Mouse (Mus musculus) MEL (cell line): ENCODE measurements around the gene Samd11. TPM values are rescaled to one million over a fixed set of nuclear protein-coding genes. Genes with fewer than 3 reads are reported as not detected.

ENCODE experiments used
- DNase-seq: peaks from one replicate; pipeline ENCODE4 v3.0.0; 2011; ENCODE audit warnings: low read depth, low spot score
- H3K27ac ChIP-seq: 2 replicates; pipeline ENCODE4 v1.5.1; 2012; ENCODE audit warnings: low read depth, mild to moderate bottlenecking, control low read depth, low read length, moderate library complexity; ENCODE audit not compliant: control insufficient read depth
- H3K27me3 ChIP-seq, 2 experiments: fragments of 150-350 bp in 1 of 2; sonication (generic) in 1 of 2; 2 replicates each; pipeline ENCODE4 v1.6.1; 2012; ENCODE audit warnings: low read length in 2 of 2, mild to moderate bottlenecking in 2 of 2, improper control_type of control experiment in 1 of 2, moderate library complexity in 1 of 2; ENCODE audit not compliant: insufficient read depth in 2 of 2, control insufficient read depth in 1 of 2
- H3K36me3 ChIP-seq, 2 experiments: 2 replicates each; pipeline ENCODE4 v1.6.1; 2012 to 2014; ENCODE audit warnings: low read length in 2 of 2, improper control_type of control experiment in 1 of 2, inconsistent platforms in 1 of 2, mild to moderate bottlenecking in 1 of 2; ENCODE audit not compliant: insufficient read depth in 2 of 2, control insufficient read depth in 1 of 2
- H3K4me1 ChIP-seq, 2 experiments: fragments of 150-350 bp in 1 of 2; sonication (generic) in 1 of 2; 2 replicates each; pipeline ENCODE4 v1.6.1; 2012; ENCODE audit warnings: low read length in 2 of 2, improper control_type of control experiment in 1 of 2, mild to moderate bottlenecking in 1 of 2; ENCODE audit not compliant: insufficient read depth in 2 of 2, control insufficient read depth in 1 of 2
- H3K4me3 ChIP-seq, 2 experiments: fragments of 150-350 bp in 1 of 2; sonication (generic) in 1 of 2; 2 replicates each; pipeline ENCODE4 v1.5.1; 2012; ENCODE audit warnings: low read depth in 2 of 2, low read length in 2 of 2, mild to moderate bottlenecking in 2 of 2, moderate library complexity in 2 of 2, control low read depth in 1 of 2, improper control_type of control experiment in 1 of 2; ENCODE audit not compliant: control insufficient read depth in 1 of 2, insufficient read depth in 1 of 2
- H3K79me2 ChIP-seq: 2 replicates; pipeline ENCODE4 v1.6.1; 2012; ENCODE audit warnings: mild to moderate bottlenecking, low read length, moderate library complexity; ENCODE audit not compliant: control insufficient read depth, poor library complexity, insufficient read depth
- H3K9ac ChIP-seq: 2 replicates; pipeline ENCODE4 v1.6.1; 2012; ENCODE audit warnings: low read depth, mild to moderate bottlenecking, control low read depth, low read length, moderate library complexity; ENCODE audit not compliant: control insufficient read depth, poor library complexity, severe bottlenecking
- H3K9me3 ChIP-seq: fragments of 150-350 bp; sonication (generic); replicated peaks from 2 replicates; pipeline ENCODE4 v1.6.1; 2012; ENCODE audit warnings: mild to moderate bottlenecking, low read length, improper control_type of control experiment, moderate library complexity; ENCODE audit not compliant: insufficient read depth
- BHLHE40 ChIP-seq: IDR thresholded peaks from 2 replicates; pipeline ENCODE4 v1.6.1; 2012; ENCODE audit warnings: low read depth, mild to moderate bottlenecking, inconsistent platforms, low read length, improper control_type of control experiment, borderline replicate concordance
- CHD1 ChIP-seq: IDR thresholded peaks from 2 replicates; pipeline ENCODE4 v1.6.1; 2012; ENCODE audit warnings: low read depth, mild to moderate bottlenecking, inconsistent platforms, low read length, improper control_type of control experiment
- ELF1 ChIP-seq: IDR thresholded peaks from 2 replicates; pipeline ENCODE4 v1.6.1; 2014; ENCODE audit warnings: low read depth, mild to moderate bottlenecking, inconsistent platforms, low read length, improper control_type of control experiment, moderate library complexity
- EP300 ChIP-seq, 2 experiments: IDR thresholded peaks; 2 replicates each; pipeline ENCODE4 v1.6.1; 2011; ENCODE audit warnings: improper control_type of control experiment in 2 of 2, low read length in 2 of 2, low read depth in 1 of 2, mild to moderate bottlenecking in 1 of 2
- ETS1 ChIP-seq: IDR thresholded peaks from 2 replicates; pipeline ENCODE4 v1.6.1; 2012; ENCODE audit warnings: low read depth, mild to moderate bottlenecking, inconsistent platforms, low read length, improper control_type of control experiment, moderate library complexity
- KAT2A ChIP-seq: conservative IDR thresholded peaks from 2 replicates; pipeline ENCODE4 v1.6.1; 2012; ENCODE audit warnings: low read depth, low read length, improper control_type of control experiment, inconsistent platforms
- MAX ChIP-seq: IDR thresholded peaks from 2 replicates; pipeline ENCODE4 v1.6.1; 2011; ENCODE audit warnings: low read length, improper control_type of control experiment
- MXI1 ChIP-seq: IDR thresholded peaks from 2 replicates; pipeline ENCODE4 v1.6.1; 2011; ENCODE audit warnings: mild to moderate bottlenecking, low read depth, low read length, improper control_type of control experiment
- MYB ChIP-seq: IDR thresholded peaks from 2 replicates; pipeline ENCODE4 v1.6.1; 2011; ENCODE audit warnings: mild to moderate bottlenecking, low read depth, low read length, improper control_type of control experiment
- MYC ChIP-seq: IDR thresholded peaks from 2 replicates; pipeline ENCODE4 v1.6.1; 2011; ENCODE audit warnings: low read depth, mild to moderate bottlenecking, low read length, improper control_type of control experiment, moderate library complexity
- POLR2A ChIP-seq, 2 experiments: IDR thresholded peaks; 2 replicates each; pipeline ENCODE4 v1.6.1; 2011 to 2012; ENCODE audit warnings: low read length in 2 of 2, mild to moderate bottlenecking in 2 of 2, control low read depth in 1 of 2, improper control_type of control experiment in 1 of 2, low read depth in 1 of 2, moderate library complexity in 1 of 2; ENCODE audit not compliant: control insufficient read depth in 1 of 2, insufficient read depth in 1 of 2, poor library complexity in 1 of 2
- RAD21 ChIP-seq: IDR thresholded peaks from 2 replicates; pipeline ENCODE4 v1.6.1; 2011; ENCODE audit warnings: mild to moderate bottlenecking, low read depth, low read length, improper control_type of control experiment
- RCOR1 ChIP-seq: IDR thresholded peaks from 2 replicates; pipeline ENCODE4 v1.6.1; 2012; ENCODE audit warnings: low read depth, mild to moderate bottlenecking, inconsistent platforms, low read length, improper control_type of control experiment
- SMC3 ChIP-seq: IDR thresholded peaks from 2 replicates; pipeline ENCODE4 v1.6.1; 2011; ENCODE audit warnings: low read depth, low read length, improper control_type of control experiment
- TAL1 ChIP-seq: IDR thresholded peaks from 2 replicates; pipeline ENCODE4 v1.6.1; 2012; ENCODE audit warnings: mild to moderate bottlenecking, inconsistent platforms, low read length, moderate library complexity, mixed read lengths
- UBTF ChIP-seq: IDR thresholded peaks from 2 replicates; pipeline ENCODE4 v1.6.1; 2012; ENCODE audit warnings: low read depth, mild to moderate bottlenecking, inconsistent platforms, low read length, improper control_type of control experiment, moderate library complexity, borderline replicate concordance; ENCODE audit not compliant: insufficient read depth
- USF1 ChIP-seq: IDR thresholded peaks from 2 replicates; pipeline ENCODE4 v1.6.1; 2014; ENCODE audit warnings: low read depth, mild to moderate bottlenecking, inconsistent platforms, low read length, improper control_type of control experiment, moderate library complexity
- USF2 ChIP-seq, 2 experiments: IDR thresholded peaks; 2 replicates each; pipeline ENCODE4 v1.6.1; 2011 to 2012; ENCODE audit warnings: improper control_type of control experiment in 2 of 2, low read length in 2 of 2, borderline replicate concordance in 1 of 2, inconsistent platforms in 1 of 2, low read depth in 1 of 2, mild to moderate bottlenecking in 1 of 2; ENCODE audit not compliant: insufficient read depth in 1 of 2
- ZC3H11A ChIP-seq: IDR thresholded peaks from 2 replicates; pipeline ENCODE4 v1.6.1; 2012; ENCODE audit warnings: low read depth, mild to moderate bottlenecking, inconsistent platforms, low read length, improper control_type of control experiment
- ZMIZ1 ChIP-seq: IDR thresholded peaks from 2 replicates; pipeline ENCODE4 v1.6.1; 2012; ENCODE audit warnings: low read depth, mild to moderate bottlenecking, inconsistent platforms, low read length, improper control_type of control experiment, moderate library complexity
- ZNF384 ChIP-seq: IDR thresholded peaks from 2 replicates; pipeline ENCODE4 v1.6.1; 2012; ENCODE audit warnings: low read depth, mild to moderate bottlenecking, inconsistent platforms, low read length, improper control_type of control experiment
- polyA plus RNA-seq, 2 experiments: library from polyadenylated mRNA; stranded (reverse) in 1 of 2; unstranded in 1 of 2; fragments of >175 nt in 1 of 2; fragments of >200 nt in 1 of 2; gene quantifications; 2 replicates each; pipeline versions ENCODE4 v1.2.1 to v1.2.4; 2012; ENCODE audit warnings: low replicate concordance in 2 of 2, low read depth in 1 of 2; ENCODE audit not compliant: insufficient read length in 2 of 2, insufficient read depth in 1 of 2, missing spikeins in 1 of 2
- total RNA-seq: library from RNA; depleted of rRNA; stranded (reverse); fragments of 300-350 nt; gene quantifications from 2 replicates; pipeline ENCODE4 v1.2.3, GENCODE M21; 2012

Gene Samd11
- total and polyA plus RNA-seq, 3 experiments = 1.7 to 4.1 TPM; not detected in 1

DNA sequence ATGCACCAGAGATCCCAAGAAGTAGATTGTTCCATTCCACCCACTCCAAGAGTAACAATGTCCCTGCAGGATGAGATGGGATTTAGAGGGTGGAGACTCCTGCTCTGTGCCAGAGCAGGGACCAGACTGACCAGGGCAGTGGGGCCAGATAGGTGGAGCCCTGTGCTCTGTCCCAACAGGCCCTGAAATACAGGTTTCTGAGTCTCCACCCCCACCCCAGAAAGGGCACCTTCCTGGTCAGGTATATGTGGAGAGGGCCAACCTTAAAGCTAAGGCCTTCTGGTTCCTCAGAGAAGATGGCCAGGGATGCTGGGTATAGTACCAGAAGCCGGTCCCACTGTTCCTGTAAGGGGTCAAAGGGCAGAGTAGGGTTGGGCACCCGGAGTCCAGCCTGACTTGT, 31.2 kb downstream of the Samd11 start:
- no peak for DNase-seq
- Histone ChIP-seq H3K9ac (no peak overlapping the region), H3K27me3 (no peaks in the 10 kb centered on the region), H3K4me1 (no peaks in the 10 kb centered on the region), H3K9me3 (no peaks in the 10 kb centered on the region), H3K36me3 (no peaks in the 10 kb centered on the region), H3K27ac (no peak overlapping the region), H3K4me3 (no peak overlapping the region), H3K79me2 (no peaks in the 10 kb centered on the region)
- TF ChIP-seq CHD1 = no peak
- no peak for TF ChIP-seq RAD21
- no peak for TF ChIP-seq SMC3
- no peak for TF ChIP-seq ETS1
- no peak for TF ChIP-seq MXI1
- no peak for TF ChIP-seq TAL1
- no peak for TF ChIP-seq POLR2A (IDR thresholded peaks at IDR 0.05; ENCODE audit: control insufficient read depth in 1 of 2, insufficient read depth in 1 of 2, low read depth in 1 of 2, low read length in 2 of 2, poor library complexity in 1 of 2)
- TF ChIP-seq UBTF = no peak
- TF ChIP-seq ZMIZ1 = no peak
- no peak for TF ChIP-seq ELF1
- no peak for TF ChIP-seq MYB
- no peak for TF ChIP-seq KAT2A
- TF ChIP-seq EP300 (IDR thresholded peaks at IDR 0.05; ENCODE audit: low read depth in 1 of 2, low read length in 2 of 2) = no peak
- TF ChIP-seq USF2 (IDR thresholded peaks at IDR 0.05; ENCODE audit: borderline replicate concordance in 1 of 2, insufficient read depth in 1 of 2, low read depth in 1 of 2, low read length in 2 of 2) = no peak

DNA sequence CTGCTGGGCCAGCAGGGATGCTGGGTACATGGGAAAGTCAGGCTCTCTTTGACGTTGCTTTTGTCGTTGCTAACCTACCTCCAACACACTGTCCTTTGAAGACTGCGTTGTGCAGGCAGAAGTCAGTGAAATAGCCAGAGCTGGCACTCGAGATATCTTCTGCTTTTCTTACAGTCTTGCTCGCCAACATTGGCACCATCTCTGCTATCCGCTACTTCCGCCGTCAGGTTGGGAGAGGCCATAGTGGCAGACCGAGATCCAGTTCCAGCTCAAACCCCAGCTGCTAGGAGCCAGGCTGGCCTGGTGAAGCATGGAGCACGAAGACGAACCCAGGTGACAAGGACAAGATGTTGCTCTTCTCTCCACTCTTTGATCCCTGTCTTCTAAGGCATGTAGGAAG, 35.5 kb downstream of the Samd11 start:
- Histone ChIP-seq H3K4me3 (no peak overlapping the region), H3K36me3 (no peaks in the 10 kb centered on the region), H3K9ac (no peak overlapping the region), H3K79me2 (no peaks in the 10 kb centered on the region), H3K9me3 (no peaks in the 10 kb centered on the region), H3K4me1 (peaks cover 0 to 4% of the 10 kb centered on the region in 2 experiments; a peak in 2 of 4 replicates), H3K27ac (no peak overlapping the region), H3K27me3 (no peaks in the 10 kb centered on the region)
- TF ChIP-seq BHLHE40 = no peak
- TF ChIP-seq USF1 = no peak
- TF ChIP-seq MXI1 = no peak
- no peak for TF ChIP-seq TAL1
- TF ChIP-seq ETS1 = no peak
- TF ChIP-seq MAX = no peak
- TF ChIP-seq ZNF384 = no peak
- no peak for TF ChIP-seq ZC3H11A
- no peak for TF ChIP-seq MYC
- no peak for TF ChIP-seq ZMIZ1
- no peak for TF ChIP-seq USF2 (IDR thresholded peaks at IDR 0.05; ENCODE audit: borderline replicate concordance in 1 of 2, insufficient read depth in 1 of 2, low read depth in 1 of 2, low read length in 2 of 2)
- TF ChIP-seq RCOR1 = no peak
- no peak for DNase-seq
